Mouse (Mus musculus) lung, postnatal 0 days (tissue): ENCODE measurements around the gene Abhd12. TPM values are rescaled to one million over a fixed set of nuclear protein-coding genes. Genes with fewer than 3 reads are reported as not detected.
A peak's percentile ranks its signal among the peaks of the same experiment; 100 is the strongest.

Experiments
- ATAC-seq: fragments of 200-750 bp; cut with Nextera tagmentation; 2 replicates; pipeline ENCODE4 v1.8.0; 2017; ENCODE audit warnings: moderate library complexity
- DNase-seq: peaks from one replicate; pipeline ENCODE4 v3.0.0-alpha.2; 2016; ENCODE audit warnings: low spot score
- H3K27ac ChIP-seq: fragments of 300-500 bp; sonication (generic); 2 replicates; pipeline ENCODE4 v1.5.1; 2014; ENCODE audit warnings: antibody characterized with exemption, mild to moderate bottlenecking, low read length, mixed read lengths
- H3K27me3 ChIP-seq: fragments of 300-500 bp; sonication (generic); replicated peaks from 2 replicates; pipeline ENCODE4 v1.6.1; 2014; ENCODE audit warnings: low read length, mixed read lengths; ENCODE audit not compliant: insufficient read depth
- H3K36me3 ChIP-seq: fragments of 300-500 bp; sonication (generic); 2 replicates; pipeline ENCODE4 v1.6.1; 2014; ENCODE audit warnings: low read length, mixed read lengths; ENCODE audit not compliant: insufficient read depth
- H3K4me1 ChIP-seq: fragments of 300-500 bp; sonication (generic); 2 replicates; pipeline ENCODE4 v1.6.1; 2014; ENCODE audit warnings: antibody characterized with exemption, low read depth, low read length, mixed read lengths; ENCODE audit not compliant: insufficient read depth
- H3K4me2 ChIP-seq: fragments of 300-500 bp; sonication (generic); replicated peaks from 2 replicates; pipeline ENCODE4 v1.6.1; 2014; ENCODE audit warnings: low read depth, mild to moderate bottlenecking, low read length, moderate library complexity, mixed read lengths
- H3K4me3 ChIP-seq: fragments of 300-500 bp; sonication (generic); 2 replicates; pipeline ENCODE4 v1.5.1; 2014; ENCODE audit warnings: low read depth, low read length
- H3K9ac ChIP-seq: fragments of 300-500 bp; sonication (generic); replicated peaks from 2 replicates; pipeline ENCODE4 v1.6.1; 2014; ENCODE audit warnings: low read depth, mild to moderate bottlenecking
- H3K9me3 ChIP-seq: fragments of 300-500 bp; sonication (generic); 2 replicates; pipeline ENCODE4 v1.6.1; 2016; ENCODE audit warnings: low read length, mixed read lengths
- CTCF ChIP-seq: IDR thresholded peaks from 2 replicates; pipeline ENCODE4 v1.5.1; 2016; ENCODE audit warnings: antibody characterized with exemption, mild to moderate bottlenecking
- EP300 ChIP-seq: IDR thresholded peaks from 2 replicates; pipeline ENCODE4 v1.6.1; 2016; ENCODE audit warnings: antibody characterized with exemption, mild to moderate bottlenecking, control low read depth
- WGBS: fragments of 180-500 bp; shearing (Covaris S2); extraction: QIAGEN DNeasy Blood & Tissue Kit; methylation state at CpG from one replicate; pipeline ENCODE4 v1.1.7; 2014; 5-methylcytosine and 5-hydroxymethylcytosine counted together
- polyA plus RNA-seq: library from polyadenylated mRNA; unstranded; fragments of >200 nt; fragmentation: Nextera tagmentation; extraction: Ambion mirVana; gene quantifications from 2 replicates; pipeline ENCODE4 v1.2.1, GENCODE M21; 2015

Gene Abhd12
- polyA plus RNA-seq, 1 experiment from 2014 or later = 56.5 TPM

GRCm38 (mm10) chr2:150808812-150809211, 95.7 kb downstream of the Abhd12 start:
- H3K9ac ChIP-seq = no peak overlapping the region
- H3K4me2 ChIP-seq = no peak overlapping the region
- TF ChIP-seq CTCF (no peak), EP300 (no peak)
- H3K27ac ChIP-seq = no peak overlapping the region
- no peaks in the 10 kb centered on the region for H3K27me3 ChIP-seq
- H3K9me3 ChIP-seq = no peaks in the 10 kb centered on the region
- no peak overlapping the region for H3K4me3 ChIP-seq
- H3K4me1 ChIP-seq = no peaks in the 10 kb centered on the region
- peaks cover 44% of the 10 kb centered on the region for H3K36me3 ChIP-seq
- 94% methylated on average over 6 of the region's 6 CpGs for WGBS
- no peak for ATAC-seq
- no peak for DNase-seq

- Histone ChIP-seq H3K9ac (no peak overlapping the region), H3K4me1 (no peaks in the 10 kb centered on the region), H3K27me3 (no peaks in the 10 kb centered on the region), H3K4me3 (no peak overlapping the region), H3K27ac (no peak overlapping the region), H3K4me2 (no peak overlapping the region), H3K36me3 (peaks cover 40% of the 10 kb centered on the region), H3K9me3 (no peaks in the 10 kb centered on the region)
- TF ChIP-seq EP300 (no peak), CTCF (no peak)
- 85% methylated on average over 6 of the region's 6 CpGs for WGBS
- ATAC-seq = no peak
- no peak for DNase-seq
These were observed 96.2 kb downstream of the Abhd12 start for GRCm38 (mm10) chr2:150808381-150808780.

- Histone ChIP-seq H3K4me1 (no peaks in the 10 kb centered on the region), H3K4me3 (no peak overlapping the region), H3K9me3 (no peaks in the 10 kb centered on the region), H3K4me2 (no peak overlapping the region), H3K36me3 (peaks cover 9% of the 10 kb centered on the region; the same call in 1 of the 2 replicates), H3K27ac (no peak overlapping the region), H3K27me3 (no peaks in the 10 kb centered on the region), H3K9ac (no peak overlapping the region)
- DNase-seq = peak; percentile 35
- WGBS = 100% methylated on average over 1 of the region's 1 CpGs
- ATAC-seq = no peak
- TF ChIP-seq EP300 = no peak
- peak; percentile 62 for TF ChIP-seq CTCF
These were observed 101.5 kb downstream of the Abhd12 start for GRCm38 (mm10) chr2:150803035-150803434.

- Histone ChIP-seq H3K27ac (no peak overlapping the region), H3K4me2 (no peak overlapping the region), H3K4me1 (no peaks in the 10 kb centered on the region), H3K36me3 (peaks cover 9% of the 10 kb centered on the region; the same call in 1 of the 2 replicates), H3K27me3 (no peaks in the 10 kb centered on the region), H3K9ac (no peak overlapping the region), H3K9me3 (no peaks in the 10 kb centered on the region), H3K4me3 (no peak overlapping the region)
- 81% methylated on average over 5 of the region's 5 CpGs for WGBS
- DNase-seq (no peak), ATAC-seq (0 out of 2 replicates have a peak, but pooled peaks have one; percentile 11)
- TF ChIP-seq CTCF = no peak
- TF ChIP-seq EP300 = no peak
These were observed 103.9 kb downstream of the Abhd12 start for GRCm38 (mm10) chr2:150800616-150801015.

- Histone ChIP-seq H3K9me3 (no peaks in the 10 kb centered on the region), H3K4me1 (no peaks in the 10 kb centered on the region), H3K27ac (no peak overlapping the region), H3K4me2 (no peak overlapping the region), H3K27me3 (no peaks in the 10 kb centered on the region), H3K4me3 (no peak overlapping the region), H3K36me3 (0 out of 2 replicates have a peak, but pooled peaks cover 9% of the 10 kb centered on the region), H3K9ac (no peak overlapping the region)
- TF ChIP-seq EP300 = no peak
- no peak for TF ChIP-seq CTCF
- 66% methylated on average over 7 of the region's 7 CpGs for WGBS
- no peak for DNase-seq
- ATAC-seq = no peak
These were observed 106.5 kb downstream of the Abhd12 start for GRCm38 (mm10) chr2:150798084-150798483.

- Histone ChIP-seq H3K36me3 (no peaks in the 10 kb centered on the region), H3K4me3 (no peak overlapping the region), H3K27ac (no peak overlapping the region), H3K27me3 (no peaks in the 10 kb centered on the region), H3K9me3 (no peaks in the 10 kb centered on the region), H3K4me1 (no peaks in the 10 kb centered on the region; the same call in 1 of the 2 replicates), H3K4me2 (no peak overlapping the region), H3K9ac (no peak overlapping the region)
- whole genome bisulfite sequencing = 57% methylated on average over 4 of the region's 4 CpGs
- ATAC-seq (no peak), DNase-seq (no peak)
- TF ChIP-seq EP300 (no peak), CTCF (no peak)
These were observed 111.2 kb downstream of the Abhd12 start for GRCm38 (mm10) chr2:150793320-150793719.
